Mouse (Mus musculus): ENCODE results near the gene Tnpo2. TPM values are rescaled to one million over a fixed set of nuclear protein-coding genes. Genes with fewer than 3 reads are reported as not detected.

Gene Tnpo2
- polyA plus RNA-seq (2014; fragmentation: Illumina TruSeq; extraction: RNeasy Lipid Tissue Mini Kit (QIAGEN cat#74804); ENCODE audit: low read depth, low replicate concordance), result 18.2 TPM

GRCm38 (mm10) chr8:85036718-85037365 lies at the start of gene Tnpo2:
Gene Tnpo2, plus strand, starts transcription at chr8:85036915.

DNA sequence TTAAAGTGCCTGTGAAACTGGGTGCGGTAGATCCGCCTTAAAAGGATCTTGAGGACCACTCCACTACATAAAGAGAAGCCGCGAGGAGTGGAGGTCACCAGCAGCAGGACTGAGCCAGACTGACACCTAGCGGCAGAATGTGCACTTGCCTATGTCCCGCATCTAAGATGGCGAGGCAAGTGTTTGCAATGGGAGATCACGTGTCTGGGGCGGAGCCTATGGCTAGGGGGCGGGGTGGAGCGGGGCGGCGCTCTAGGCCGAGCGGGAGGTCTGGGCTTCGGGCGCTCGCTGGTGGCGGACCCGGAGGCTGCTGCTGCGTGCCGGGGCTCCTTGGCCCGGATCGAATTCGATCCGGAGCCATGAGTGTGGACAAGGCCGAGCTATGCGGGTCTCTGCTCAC lies 46.4 kb upstream of the Tnpo2 start, which contains the start of gene Hook2:
TSS of gene Hook2 (plus strand) at position 255 of the 400 bp plus-strand sequence.

DNA sequence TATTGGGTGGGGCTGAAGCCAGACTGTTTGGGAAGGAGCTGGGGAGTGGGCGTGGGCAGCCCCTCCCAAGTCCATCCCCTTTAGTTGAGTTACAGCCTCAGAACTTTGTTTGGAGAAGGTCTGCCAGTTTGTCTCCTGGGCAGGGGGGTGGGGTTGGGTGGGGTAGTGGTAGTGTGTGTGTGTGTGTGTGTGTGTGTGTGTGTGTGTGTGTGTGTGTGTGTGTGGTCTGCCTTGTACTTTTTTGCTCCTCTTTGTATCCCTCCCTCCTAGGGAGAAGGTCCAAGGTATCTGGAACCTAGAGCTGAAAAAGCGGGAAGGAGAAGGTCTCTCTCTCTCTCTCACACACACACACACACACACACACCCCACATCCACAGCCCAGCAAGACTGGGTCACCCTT lies 22.3 kb upstream of the Tnpo2 start, which contains the start of gene Best2:
TSS of gene Best2 (minus strand) at position 101 of the 400 bp plus-strand sequence.

DNA sequence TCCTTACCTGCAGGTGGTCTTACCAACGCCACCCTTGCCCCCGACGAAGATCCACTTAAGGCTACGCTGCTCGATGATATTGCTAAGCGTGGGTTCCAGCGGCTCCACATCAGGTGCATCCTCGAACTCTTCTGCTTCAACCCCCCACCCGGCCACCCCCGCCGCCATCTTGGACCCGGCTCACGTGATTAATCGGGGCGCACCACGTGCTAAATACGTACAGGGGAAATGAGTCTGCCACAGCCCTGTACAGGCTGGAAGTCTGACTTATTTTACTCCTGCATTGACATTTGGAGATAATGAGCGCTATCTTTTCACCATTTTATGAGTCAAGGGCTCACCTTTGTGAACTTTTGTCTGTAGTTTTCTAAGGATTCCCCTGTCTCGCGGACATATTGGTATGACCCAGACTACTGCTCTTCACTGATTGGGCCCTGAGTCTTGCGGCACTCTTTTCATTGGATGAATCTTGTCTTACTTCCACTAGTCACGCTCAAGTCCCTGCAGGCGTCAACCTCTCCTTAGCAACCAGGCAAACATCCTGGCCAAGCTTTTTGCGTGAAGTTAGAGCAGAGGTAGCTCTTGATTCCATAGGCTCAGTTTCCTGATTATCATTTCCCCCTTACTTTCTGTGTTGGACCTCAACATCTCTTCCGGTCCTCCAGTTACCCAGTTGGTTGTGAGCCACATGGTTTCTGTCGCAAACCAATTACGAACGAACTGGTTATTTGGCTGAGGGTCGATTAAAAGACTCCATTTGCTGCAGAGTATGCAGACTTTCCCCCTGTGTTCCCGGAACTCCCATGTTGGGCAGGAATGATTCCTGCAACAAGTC lies 11.4 kb upstream of the Tnpo2 start, which contains the start of gene Asna1:
TSS of gene Asna1 (minus strand) at position 184 of the 835 bp plus-strand sequence.

DNA sequence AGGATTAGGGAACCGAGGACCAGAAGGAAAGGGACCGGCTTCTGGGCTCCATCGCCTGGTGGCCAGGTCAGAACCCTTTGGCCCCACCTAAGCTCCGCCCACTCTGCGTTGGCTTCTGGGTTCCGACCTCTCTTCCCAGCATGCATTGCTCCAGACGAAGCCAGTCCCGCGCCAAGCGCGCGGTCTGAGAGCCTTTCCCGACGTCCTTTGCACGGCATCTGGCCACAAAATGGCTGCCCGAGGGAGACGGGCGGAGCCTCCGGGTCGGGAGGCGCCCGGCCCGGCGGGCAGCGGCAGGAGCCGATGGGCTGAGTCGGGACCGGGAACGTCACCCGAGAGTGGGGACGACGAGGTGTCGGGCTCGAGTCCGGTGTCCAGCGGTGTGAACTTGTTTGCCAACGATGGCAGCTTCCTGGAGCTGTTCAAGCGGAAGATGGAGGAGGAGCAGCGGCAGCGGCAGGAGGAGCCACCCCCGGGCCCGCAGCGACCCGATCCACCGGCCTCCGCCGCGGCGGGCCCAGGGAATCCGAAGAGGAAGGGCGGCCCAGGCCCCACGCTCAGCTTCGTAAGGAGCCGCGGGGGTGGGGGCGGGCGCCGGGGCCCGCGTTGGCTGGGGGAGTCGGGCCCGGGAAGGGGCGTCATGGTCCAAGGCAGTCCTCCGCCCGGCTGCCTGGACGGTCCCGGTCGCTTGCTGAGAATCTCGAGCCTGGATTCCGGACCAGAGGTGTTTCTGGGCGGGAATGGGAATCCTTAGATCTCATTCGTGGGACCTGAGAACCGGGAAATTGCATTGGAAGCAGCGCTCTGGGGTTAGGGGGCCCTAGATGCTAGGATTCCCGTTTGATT lies 9.8 kb upstream of the Tnpo2 start, which contains the start of gene Trir:
TSS of gene Trir (plus strand) at position 154 of the 846 bp plus-strand sequence.

GRCm38 (mm10) chr8:85059879-85060616 lies 23.3 kb downstream of the Tnpo2 start, which contains the start of gene Fbxw9:
Gene Fbxw9, plus strand, starts transcription at chr8:85060055.

DNA sequence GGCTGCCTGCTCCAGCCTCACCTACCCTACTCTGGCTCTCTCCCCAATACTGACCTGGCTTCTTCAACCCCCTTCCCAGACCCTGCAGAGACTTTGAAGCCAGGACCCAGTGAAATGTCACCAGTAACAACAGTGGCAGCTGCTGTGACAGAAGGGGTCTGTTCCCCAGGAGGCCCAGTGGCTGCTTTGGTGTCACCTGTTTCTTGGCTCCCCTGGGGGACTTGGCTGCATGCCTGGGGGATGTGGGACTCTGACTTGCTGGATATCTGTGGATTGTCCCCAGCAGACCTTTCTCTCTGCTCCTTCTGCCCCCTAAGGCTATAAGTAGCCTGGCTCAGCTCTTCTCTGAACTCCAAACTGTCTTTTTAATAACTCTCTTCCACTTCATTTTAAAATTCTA lies 31.3 kb downstream of the Tnpo2 start, which contains the start of gene Gm5741:
TSS of gene Gm5741 (minus strand) at position 1 of the 400 bp plus-strand sequence.

GRCm38 (mm10) chr8:85071514-85072281 lies 35.0 kb downstream of the Tnpo2 start, which contains the start of gene Dhps:
Gene Dhps, plus strand, starts transcription at chr8:85071757.

DNA sequence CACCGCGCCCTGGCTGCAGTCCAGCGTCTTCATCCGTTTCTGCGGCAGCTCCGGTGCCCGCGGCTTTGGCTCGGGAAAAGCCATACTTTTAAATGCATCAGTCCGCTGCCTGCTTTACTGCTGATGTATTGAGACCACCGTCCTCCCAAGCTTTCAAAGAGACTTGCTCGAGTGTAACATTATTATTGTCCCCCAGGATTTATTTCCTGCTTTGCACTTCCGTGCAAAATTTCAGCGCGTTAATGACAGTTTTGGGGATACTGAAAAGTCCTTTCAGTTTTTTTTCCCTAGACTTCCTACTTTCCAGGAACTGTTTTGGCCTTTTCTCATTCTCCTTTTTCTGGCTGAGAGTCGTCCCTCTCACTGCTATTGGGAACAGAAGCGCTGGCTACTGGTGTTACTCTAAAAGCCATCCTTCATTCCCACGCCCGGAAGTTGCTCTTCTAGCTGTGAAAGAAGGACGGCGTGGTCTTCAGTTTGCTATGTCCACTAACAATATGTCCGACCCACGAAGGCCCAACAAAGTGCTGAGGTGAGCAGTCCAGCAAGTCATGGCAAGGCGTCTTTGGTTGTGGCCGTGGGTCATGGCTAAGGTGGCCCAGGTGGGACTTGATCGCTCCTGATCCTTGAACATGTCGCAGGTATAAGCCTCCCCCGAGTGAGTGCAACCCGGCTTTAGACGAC lies 44.0 kb downstream of the Tnpo2 start, which contains the start of gene Wdr83os:
TSS of gene Wdr83os (plus strand) at position 209 of the 684 bp plus-strand sequence.

DNA sequence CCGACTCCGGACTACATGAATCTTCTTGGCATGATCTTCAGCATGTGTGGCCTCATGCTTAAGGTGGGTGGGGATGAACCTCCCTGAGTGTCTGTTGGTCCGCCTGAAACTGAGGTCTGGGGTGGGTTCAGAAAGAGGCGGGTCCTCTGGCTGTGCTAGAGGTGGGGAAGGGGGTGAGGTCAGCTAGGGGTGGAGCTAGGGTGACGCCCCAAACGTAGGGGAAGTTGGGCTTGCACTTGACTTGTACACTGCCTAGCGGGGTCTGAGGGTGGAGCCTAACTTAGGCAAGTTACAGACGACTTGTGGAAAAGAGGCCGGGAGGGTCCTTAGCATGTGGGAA lies 44.5 kb downstream of the Tnpo2 start, which contains the start of gene Wdr83:
TSS of gene Wdr83 (minus strand) at position 91 of the 340 bp plus-strand sequence.

DNA sequence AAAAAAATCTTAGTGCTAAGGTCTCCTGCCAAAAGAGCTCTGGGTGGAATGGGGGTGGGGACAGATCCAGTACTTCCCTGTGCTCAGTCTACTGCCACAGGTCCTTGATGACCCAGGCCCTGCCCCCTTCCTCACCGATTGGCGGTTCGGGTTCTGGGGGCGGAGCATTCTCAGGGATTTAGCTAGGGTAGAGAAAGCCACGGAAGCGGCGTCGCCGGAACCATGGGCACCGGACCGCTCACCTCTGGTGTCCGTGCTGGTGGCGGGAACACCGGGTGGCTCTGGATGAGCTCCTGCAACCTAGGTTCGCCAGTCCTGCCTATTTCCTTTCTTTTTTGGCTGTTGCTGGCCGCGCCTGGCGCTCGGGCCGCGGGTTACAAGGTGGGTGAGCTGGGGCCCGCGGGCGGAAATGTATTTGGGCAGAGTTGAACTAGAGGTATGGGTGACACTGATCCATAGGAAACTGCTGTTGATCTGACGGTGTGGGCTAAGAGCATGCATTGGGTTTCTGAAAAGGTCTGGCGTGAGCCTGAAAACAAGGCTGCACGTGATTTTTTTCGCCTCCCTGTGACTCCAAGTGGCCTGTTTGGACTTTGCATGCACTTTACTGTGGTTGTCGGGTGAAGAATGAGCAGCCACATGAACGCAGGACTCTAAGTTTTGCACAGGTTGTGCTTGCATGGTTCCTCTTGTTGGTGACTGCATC lies 46.5 kb downstream of the Tnpo2 start, which contains the start of gene Man2b1:
TSS of gene Man2b1 (plus strand) at position 163 of the 706 bp plus-strand sequence.

Other genes starting within 250 kb of the Tnpo2 start
- gene Nfix, start 236.6 kb upstream of the Tnpo2 start, polyA plus RNA-seq (2014; fragmentation: Illumina TruSeq; extraction: RNeasy Lipid Tissue Mini Kit (QIAGEN cat#74804); ENCODE audit: low read depth, low replicate concordance), result 13.9 TPM
- 5.4 TPM for gene Dand5, start 214.1 kb upstream of the Tnpo2 start, polyA plus RNA-seq (2014; fragmentation: Illumina TruSeq; extraction: RNeasy Lipid Tissue Mini Kit (QIAGEN cat#74804); ENCODE audit: low read depth, low replicate concordance)
- 2.3 TPM for gene Gadd45gip1, start 205.4 kb upstream of the Tnpo2 start, polyA plus RNA-seq (2014; fragmentation: Illumina TruSeq; extraction: RNeasy Lipid Tissue Mini Kit (QIAGEN cat#74804); ENCODE audit: low read depth, low replicate concordance)
- 9.2 TPM for gene Rad23a, start 196.2 kb upstream of the Tnpo2 start, polyA plus RNA-seq (2014; fragmentation: Illumina TruSeq; extraction: RNeasy Lipid Tissue Mini Kit (QIAGEN cat#74804); ENCODE audit: low read depth, low replicate concordance)
- 638 TPM for gene Calr, start 190.0 kb upstream of the Tnpo2 start, polyA plus RNA-seq (2014; fragmentation: Illumina TruSeq; extraction: RNeasy Lipid Tissue Mini Kit (QIAGEN cat#74804); ENCODE audit: low read depth, low replicate concordance)
- gene Farsa, start 179.9 kb upstream of the Tnpo2 start, polyA plus RNA-seq (2014; fragmentation: Illumina TruSeq; extraction: RNeasy Lipid Tissue Mini Kit (QIAGEN cat#74804); ENCODE audit: low read depth, low replicate concordance), result 4.7 TPM
- gene Syce2, start 164.8 kb upstream of the Tnpo2 start, polyA plus RNA-seq (2014; fragmentation: Illumina TruSeq; extraction: RNeasy Lipid Tissue Mini Kit (QIAGEN cat#74804); ENCODE audit: low read depth, low replicate concordance), result 6.2 TPM
- gene Gcdh, start 143.0 kb upstream of the Tnpo2 start, polyA plus RNA-seq (2014; fragmentation: Illumina TruSeq; extraction: RNeasy Lipid Tissue Mini Kit (QIAGEN cat#74804); ENCODE audit: low read depth, low replicate concordance), result 51.8 TPM
- gene Klf1, start 135.0 kb upstream of the Tnpo2 start, polyA plus RNA-seq (2014; fragmentation: Illumina TruSeq; extraction: RNeasy Lipid Tissue Mini Kit (QIAGEN cat#74804); ENCODE audit: low read depth, low replicate concordance), result not detected
- 10.7 TPM for gene Dnase2a, start 128.4 kb upstream of the Tnpo2 start, polyA plus RNA-seq (2014; fragmentation: Illumina TruSeq; extraction: RNeasy Lipid Tissue Mini Kit (QIAGEN cat#74804); ENCODE audit: low read depth, low replicate concordance)
- not detected for gene Mast1, start 99.6 kb upstream of the Tnpo2 start, polyA plus RNA-seq (2014; fragmentation: Illumina TruSeq; extraction: RNeasy Lipid Tissue Mini Kit (QIAGEN cat#74804); ENCODE audit: low read depth, low replicate concordance)
- gene Rtbdn, start 89.9 kb upstream of the Tnpo2 start, polyA plus RNA-seq (2014; fragmentation: Illumina TruSeq; extraction: RNeasy Lipid Tissue Mini Kit (QIAGEN cat#74804); ENCODE audit: low read depth, low replicate concordance), result not detected
- gene Gm49661, start 67.5 kb upstream of the Tnpo2 start, polyA plus RNA-seq (2014; fragmentation: Illumina TruSeq; extraction: RNeasy Lipid Tissue Mini Kit (QIAGEN cat#74804); ENCODE audit: low read depth, low replicate concordance), result not detected
- gene Prdx2, start 67.3 kb upstream of the Tnpo2 start, polyA plus RNA-seq (2014; fragmentation: Illumina TruSeq; extraction: RNeasy Lipid Tissue Mini Kit (QIAGEN cat#74804); ENCODE audit: low read depth, low replicate concordance), result 79.1 TPM
- gene Rnaseh2a, start 67.1 kb upstream of the Tnpo2 start, polyA plus RNA-seq (2014; fragmentation: Illumina TruSeq; extraction: RNeasy Lipid Tissue Mini Kit (QIAGEN cat#74804); ENCODE audit: low read depth, low replicate concordance), result 7.6 TPM
- gene Junb, start 58.2 kb upstream of the Tnpo2 start, polyA plus RNA-seq (2014; fragmentation: Illumina TruSeq; extraction: RNeasy Lipid Tissue Mini Kit (QIAGEN cat#74804); ENCODE audit: low read depth, low replicate concordance), result 0.99 TPM
- gene Hook2, start 46.3 kb upstream of the Tnpo2 start, polyA plus RNA-seq (2014; fragmentation: Illumina TruSeq; extraction: RNeasy Lipid Tissue Mini Kit (QIAGEN cat#74804); ENCODE audit: low read depth, low replicate concordance), result 1.8 TPM
- gene Best2, start 22.4 kb upstream of the Tnpo2 start, polyA plus RNA-seq (2014; fragmentation: Illumina TruSeq; extraction: RNeasy Lipid Tissue Mini Kit (QIAGEN cat#74804); ENCODE audit: low read depth, low replicate concordance), result not detected
- gene Asna1, start 11.6 kb upstream of the Tnpo2 start, polyA plus RNA-seq (2014; fragmentation: Illumina TruSeq; extraction: RNeasy Lipid Tissue Mini Kit (QIAGEN cat#74804); ENCODE audit: low read depth, low replicate concordance), result 16.1 TPM
- gene Trir, start 10.1 kb upstream of the Tnpo2 start, polyA plus RNA-seq (2014; fragmentation: Illumina TruSeq; extraction: RNeasy Lipid Tissue Mini Kit (QIAGEN cat#74804); ENCODE audit: low read depth, low replicate concordance), result 15.8 TPM
- gene Fbxw9, start 23.1 kb downstream of the Tnpo2 start, polyA plus RNA-seq (2014; fragmentation: Illumina TruSeq; extraction: RNeasy Lipid Tissue Mini Kit (QIAGEN cat#74804); ENCODE audit: low read depth, low replicate concordance), result 1.0 TPM
- gene Gm5741, start 31.1 kb downstream of the Tnpo2 start, polyA plus RNA-seq (2014; fragmentation: Illumina TruSeq; extraction: RNeasy Lipid Tissue Mini Kit (QIAGEN cat#74804); ENCODE audit: low read depth, low replicate concordance), result not detected
- gene Dhps, start 34.8 kb downstream of the Tnpo2 start, polyA plus RNA-seq (2014; fragmentation: Illumina TruSeq; extraction: RNeasy Lipid Tissue Mini Kit (QIAGEN cat#74804); ENCODE audit: low read depth, low replicate concordance), result 14.2 TPM
- gene Wdr83os, start 43.8 kb downstream of the Tnpo2 start, polyA plus RNA-seq (2014; fragmentation: Illumina TruSeq; extraction: RNeasy Lipid Tissue Mini Kit (QIAGEN cat#74804); ENCODE audit: low read depth, low replicate concordance), result 10.6 TPM
- gene Wdr83, start 44.4 kb downstream of the Tnpo2 start, polyA plus RNA-seq (2014; fragmentation: Illumina TruSeq; extraction: RNeasy Lipid Tissue Mini Kit (QIAGEN cat#74804); ENCODE audit: low read depth, low replicate concordance), result 2.3 TPM
- gene Man2b1, start 46.4 kb downstream of the Tnpo2 start, polyA plus RNA-seq (2014; fragmentation: Illumina TruSeq; extraction: RNeasy Lipid Tissue Mini Kit (QIAGEN cat#74804); ENCODE audit: low read depth, low replicate concordance), result 5.0 TPM
- gene Zfp791, start 86.2 kb downstream of the Tnpo2 start, polyA plus RNA-seq (2014; fragmentation: Illumina TruSeq; extraction: RNeasy Lipid Tissue Mini Kit (QIAGEN cat#74804); ENCODE audit: low read depth, low replicate concordance), result 2.5 TPM
- not detected for gene Cks1brt, start 115.0 kb downstream of the Tnpo2 start, polyA plus RNA-seq (2014; fragmentation: Illumina TruSeq; extraction: RNeasy Lipid Tissue Mini Kit (QIAGEN cat#74804); ENCODE audit: low read depth, low replicate concordance)
- not detected for gene Olfr371, start 189.1 kb downstream of the Tnpo2 start, polyA plus RNA-seq (2014; fragmentation: Illumina TruSeq; extraction: RNeasy Lipid Tissue Mini Kit (QIAGEN cat#74804); ENCODE audit: low read depth, low replicate concordance)